Mouse (Mus musculus) midbrain, embryonic 14.5 days (tissue): Measurements from ENCODE around the gene Aph1c. TPM values are rescaled to one million over a fixed set of nuclear protein-coding genes. Genes with fewer than 3 reads are reported as not detected.
A peak's percentile ranks its signal among the peaks of the same experiment; 100 is the strongest.
"Not testable (repeated sequence)": the region's sequence is repeated elsewhere in the genome, so short reads cannot be mapped to it uniquely, and the experiment has no call there.

Experiments
- ATAC-seq: fragments of 200-750 bp; cut with Nextera tagmentation; 2 replicates; pipeline ENCODE4 v1.8.0; 2017; ENCODE audit warnings: moderate number of reproducible peaks, moderate library complexity; ENCODE audit not compliant: low FRiP score, low TSS enrichment
- DNase-seq: peaks from one replicate; pipeline ENCODE4 v3.0.0-alpha.2; 2015
- H3K27ac ChIP-seq: fragments of 300-500 bp; sonication (generic); replicated peaks from 2 replicates; pipeline ENCODE4 v1.5.1; 2014; ENCODE audit warnings: mild to moderate bottlenecking, low read depth, low read length, moderate library complexity
- H3K27me3 ChIP-seq: fragments of 300-500 bp; sonication (generic); 2 replicates; pipeline ENCODE4 v1.6.1; 2014; ENCODE audit warnings: low read length, control low read depth, mixed read lengths; ENCODE audit not compliant: control insufficient read depth, insufficient read depth
- H3K36me3 ChIP-seq: fragments of 300-500 bp; sonication (generic); 2 replicates; pipeline ENCODE4 v1.6.1; 2014; ENCODE audit warnings: low read length, control low read depth; ENCODE audit not compliant: control insufficient read depth, insufficient read depth
- H3K4me1 ChIP-seq: fragments of 300-500 bp; sonication (generic); 2 replicates; pipeline ENCODE4 v1.6.1; 2014; ENCODE audit warnings: mild to moderate bottlenecking, antibody characterized with exemption, low read length, control low read depth; ENCODE audit not compliant: control insufficient read depth, insufficient read depth
- H3K4me2 ChIP-seq: fragments of 300-500 bp; sonication (generic); 2 replicates; pipeline ENCODE4 v1.6.1; 2014; ENCODE audit warnings: mild to moderate bottlenecking, low read length, moderate library complexity
- H3K4me3 ChIP-seq: fragments of 300-500 bp; sonication (generic); replicated peaks from 2 replicates; pipeline ENCODE4 v1.5.1; 2014; ENCODE audit warnings: low read depth, low read length
- H3K9ac ChIP-seq: fragments of 300-500 bp; sonication (generic); replicated peaks from 2 replicates; pipeline ENCODE4 v1.6.1; 2014; ENCODE audit warnings: mild to moderate bottlenecking, low read length, moderate library complexity
- H3K9me3 ChIP-seq: fragments of 300-500 bp; sonication (generic); 2 replicates; pipeline ENCODE4 v1.6.1; 2016; ENCODE audit warnings: low read length, control low read depth, mixed read lengths; ENCODE audit not compliant: control insufficient read depth
- WGBS: fragments of 180-500 bp; shearing (Covaris S2); extraction: QIAGEN DNeasy Blood & Tissue Kit; methylation state at CpG from one replicate; pipeline ENCODE4 v1.1.7; 2014; 5-methylcytosine and 5-hydroxymethylcytosine counted together
- polyA plus RNA-seq: library from polyadenylated mRNA; unstranded; fragments of >200 nt; fragmentation: Nextera tagmentation; extraction: Ambion mirVana; gene quantifications from 2 replicates; pipeline ENCODE4 v1.2.1, GENCODE M21; 2014

The Aph1c gene
- polyA plus RNA-seq, 1 experiment from 2014 or later = 3.4 TPM

GRCm38 (mm10) chr9:66873531-66873930 is 39.0 kb upstream of the Aph1c start:
- Histone ChIP-seq H3K36me3 (no peaks in the 10 kb centered on the region), H3K4me3 (no peak overlapping the region), H3K4me2 (no peak overlapping the region), H3K27ac (no peak overlapping the region), H3K4me1 (no peaks in the 10 kb centered on the region), H3K9ac (no peak overlapping the region), H3K27me3 (no peaks in the 10 kb centered on the region), H3K9me3 (peaks cover 3% of the 10 kb centered on the region; the same call in 1 of the 2 replicates)
- DNase-seq (no peak), ATAC-seq (no peak)

- H3K27me3 ChIP-seq, H3K4me2 ChIP-seq, H3K9ac ChIP-seq, H3K9me3 ChIP-seq, ATAC-seq, H3K4me3 ChIP-seq, H3K4me1 ChIP-seq, H3K27ac ChIP-seq, H3K36me3 ChIP-seq, DNase-seq: not testable (repeated sequence)
- 82% methylated on average over 2 of the region's 2 CpGs for WGBS
Measured at GRCm38 (mm10) chr9:66873009-66873408, 38.5 kb upstream of the Aph1c start.

- Histone ChIP-seq H3K36me3 (no peaks in the 10 kb centered on the region), H3K27me3 (no peaks in the 10 kb centered on the region), H3K4me3 (no peak overlapping the region), H3K9me3 (peaks cover 3% of the 10 kb centered on the region; the same call in 1 of the 2 replicates), H3K27ac (no peak overlapping the region), H3K9ac (no peak overlapping the region), H3K4me1 (no peaks in the 10 kb centered on the region), H3K4me2 (no peak overlapping the region)
- ATAC-seq = no peak
- DNase-seq = no peak
- 84% methylated on average over 10 of the region's 10 CpGs for WGBS
Measured at GRCm38 (mm10) chr9:66872015-66872727, 37.6 kb upstream of the Aph1c start.

GRCm38 (mm10) chr9:66864708-66865107 is 30.2 kb upstream of the Aph1c start:
- H3K36me3 ChIP-seq = peaks cover 6% of the 10 kb centered on the region; the same call in 1 of the 2 replicates
- no peak for DNase-seq
- no peaks in the 10 kb centered on the region for H3K4me1 ChIP-seq
- no peak overlapping the region for H3K27ac ChIP-seq
- no peak for ATAC-seq
- no peak overlapping the region for H3K9ac ChIP-seq
- H3K9me3 ChIP-seq = no peaks in the 10 kb centered on the region
- H3K27me3 ChIP-seq = no peaks in the 10 kb centered on the region
- no peak overlapping the region for H3K4me3 ChIP-seq
- no peak overlapping the region for H3K4me2 ChIP-seq
- WGBS = 65% methylated on average over 3 of the region's 3 CpGs

GRCm38 (mm10) chr9:66863456-66863855 is 28.9 kb upstream of the Aph1c start:
- no peak for ATAC-seq
- no peak for DNase-seq
- 37% methylated on average over 3 of the region's 3 CpGs for WGBS
- Histone ChIP-seq H3K4me3 (no peak overlapping the region), H3K4me1 (no peaks in the 10 kb centered on the region), H3K27ac (no peak overlapping the region), H3K9me3 (no peaks in the 10 kb centered on the region), H3K27me3 (no peaks in the 10 kb centered on the region), H3K4me2 (no peak overlapping the region), H3K36me3 (peaks cover 17% of the 10 kb centered on the region; the same call in 1 of the 2 replicates), H3K9ac (no peak overlapping the region)

GRCm38 (mm10) chr9:66862202-66862601 is 27.7 kb upstream of the Aph1c start:
- Histone ChIP-seq H3K27ac (no peak overlapping the region), H3K27me3 (no peaks in the 10 kb centered on the region), H3K4me1 (no peaks in the 10 kb centered on the region), H3K9me3 (no peaks in the 10 kb centered on the region), H3K4me3 (no peak overlapping the region), H3K4me2 (no peak overlapping the region), H3K9ac (no peak overlapping the region), H3K36me3 (peaks cover 19% of the 10 kb centered on the region)
- 94% methylated on average over 4 of the region's 4 CpGs for WGBS
- no peak for DNase-seq
- ATAC-seq = no peak

- peak overlapping the region; percentile 49; the same call in 1 of the 2 replicates for H3K27ac ChIP-seq
- H3K9ac ChIP-seq = no peak overlapping the region
- DNase-seq (peak; percentile 43), ATAC-seq (no peak)
- H3K36me3 ChIP-seq = peaks cover 19% of the 10 kb centered on the region
- 61% methylated on average over 5 of the region's 5 CpGs for WGBS
- no peak overlapping the region for H3K4me3 ChIP-seq
- no peak overlapping the region for H3K4me2 ChIP-seq
- no peaks in the 10 kb centered on the region for H3K27me3 ChIP-seq
- H3K9me3 ChIP-seq = no peaks in the 10 kb centered on the region
- H3K4me1 ChIP-seq = no peaks in the 10 kb centered on the region
Measured at GRCm38 (mm10) chr9:66861104-66861767, 26.7 kb upstream of the Aph1c start.

GRCm38 (mm10) chr9:66859523-66859922 is 25.0 kb upstream of the Aph1c start:
- H3K36me3 ChIP-seq = peaks cover 19% of the 10 kb centered on the region
- H3K27me3 ChIP-seq = no peaks in the 10 kb centered on the region
- 87% methylated on average over 5 of the region's 5 CpGs for WGBS
- no peak for DNase-seq
- H3K9ac ChIP-seq = no peak overlapping the region
- no peak overlapping the region for H3K4me3 ChIP-seq
- H3K4me1 ChIP-seq = no peaks in the 10 kb centered on the region
- H3K4me2 ChIP-seq = no peak overlapping the region
- no peak overlapping the region for H3K27ac ChIP-seq
- H3K9me3 ChIP-seq = no peaks in the 10 kb centered on the region
- ATAC-seq = no peak

GRCm38 (mm10) chr9:66855865-66856264 is 21.3 kb upstream of the Aph1c start:
- WGBS = 81% methylated on average over 7 of the region's 7 CpGs
- DNase-seq = no peak

More at GRCm38 (mm10) chr9:66855865-66856264, 21.3 kb upstream of the Aph1c start:
- no peak overlapping the region for H3K27ac ChIP-seq
- ATAC-seq = no peak
- peaks cover 22% of the 10 kb centered on the region for H3K36me3 ChIP-seq
- no peak overlapping the region for H3K9ac ChIP-seq
- H3K4me1 ChIP-seq = no peaks in the 10 kb centered on the region
- H3K4me2 ChIP-seq = no peak overlapping the region
- H3K27me3 ChIP-seq = no peaks in the 10 kb centered on the region
- no peak overlapping the region for H3K4me3 ChIP-seq
- H3K9me3 ChIP-seq = no peaks in the 10 kb centered on the region
